Mouse (Mus musculus): ENCODE measurements around the gene Gm49325. TPM values are rescaled to one million over a fixed set of nuclear protein-coding genes. Genes with fewer than 3 reads are reported as not detected.
A peak's percentile ranks its signal among the peaks of the same experiment; 100 is the strongest.

Gene Gm49325
- polyA plus RNA-seq, 1 experiment from 2014 or later, result not detected

DNA sequence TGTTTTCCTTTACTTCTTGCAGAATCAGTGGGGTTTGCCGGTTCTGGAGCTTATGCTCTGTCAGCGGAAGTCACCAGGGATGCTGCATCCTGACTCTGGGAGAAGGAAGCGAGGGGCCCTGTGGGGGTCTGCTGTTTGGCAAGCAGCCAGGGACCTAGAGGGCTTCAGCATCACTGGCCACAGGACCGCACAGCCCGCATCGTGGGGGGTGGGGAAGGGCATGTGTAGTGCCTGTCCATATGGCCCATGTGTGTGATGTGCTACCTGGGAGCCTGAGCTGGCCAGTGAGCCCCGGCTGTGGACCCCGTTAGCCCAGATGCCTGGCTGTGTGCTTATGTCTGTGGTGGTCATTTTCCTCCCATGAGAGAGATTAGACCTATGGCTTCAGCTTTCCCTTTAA is 16.2 kb upstream of the Gm49325 start:
- Histone ChIP-seq H3K27me3 (ENCODE audit: control insufficient read depth, insufficient read depth, low read length) (no peaks in the 10 kb centered on the region), H3K9me3 (ENCODE audit: control insufficient read depth, low read length) (no peaks in the 10 kb centered on the region), H3K27ac (replicated peaks in 1 of 2; ENCODE audit: control insufficient read depth in 1 of 2, insufficient read depth in 1 of 2, low read depth in 2 of 2, low read length in 2 of 2) (peak overlapping the region in 1 of 2 experiments; percentile 66; a peak in 2 of 4 replicates), H3K36me3 (ENCODE audit: control insufficient read depth, insufficient read depth, low read length) (peaks cover 80% of the 10 kb centered on the region), H3K4me1 (ENCODE audit: control insufficient read depth in 2 of 2, insufficient read depth in 2 of 2, low read length in 2 of 2) (peaks cover 16 to 36% of the 10 kb centered on the region in 2 experiments), H3K9ac (ENCODE audit: low read length) (peak overlapping the region; percentile 34; the same call in 1 of the 2 replicates), H3K4me3 (ENCODE audit: control insufficient read depth in 1 of 2, insufficient read depth in 1 of 2, low read depth in 1 of 2, low read length in 2 of 2) (no peak overlapping the region), H3K4me2 (ENCODE audit: low read length) (no peak overlapping the region; the same call in 1 of the 2 replicates)
- 79% methylated on average over 8 of the region's 8 CpGs for WGBS
- ATAC-seq (ENCODE audit: insufficient number of reproducible peaks, insufficient read depth, low FRiP score, low read depth), result no peak

DNA sequence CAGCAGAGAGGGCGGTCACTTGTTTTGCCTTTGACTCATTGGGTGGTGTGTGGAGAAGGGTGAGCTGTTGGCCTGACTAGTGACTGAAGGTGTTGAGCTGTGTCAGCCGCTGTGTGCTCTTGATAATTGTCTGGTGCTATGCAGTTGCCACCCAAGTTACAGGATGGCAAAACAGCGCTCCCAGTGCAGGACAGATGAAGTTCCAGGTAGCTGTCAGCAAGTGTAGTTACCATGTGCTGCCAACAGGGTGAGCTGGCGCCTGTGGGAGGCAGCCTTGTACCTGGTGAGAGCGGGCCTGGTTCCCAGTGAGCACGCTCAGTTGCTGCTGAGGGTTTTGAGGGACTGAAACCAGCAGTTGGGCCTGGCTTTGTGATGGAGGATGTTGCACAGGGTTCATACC is 15.2 kb upstream of the Gm49325 start:
- Histone ChIP-seq H3K4me2 (ENCODE audit: low read length) (no peak overlapping the region), H3K9me3 (ENCODE audit: control insufficient read depth, low read length) (no peaks in the 10 kb centered on the region), H3K4me1 (ENCODE audit: control insufficient read depth in 2 of 2, insufficient read depth in 2 of 2, low read length in 2 of 2) (peaks cover 16 to 36% of the 10 kb centered on the region in 2 experiments), H3K27me3 (ENCODE audit: control insufficient read depth, insufficient read depth, low read length) (no peaks in the 10 kb centered on the region), H3K9ac (ENCODE audit: low read length) (no peak overlapping the region), H3K4me3 (ENCODE audit: control insufficient read depth in 1 of 2, insufficient read depth in 1 of 2, low read depth in 1 of 2, low read length in 2 of 2) (no peak overlapping the region), H3K27ac (replicated peaks in 1 of 2; ENCODE audit: control insufficient read depth in 1 of 2, insufficient read depth in 1 of 2, low read depth in 2 of 2, low read length in 2 of 2) (no peak overlapping the region; a peak in 1 of 4 replicates), H3K36me3 (ENCODE audit: control insufficient read depth, insufficient read depth, low read length) (peaks cover 88% of the 10 kb centered on the region)
- 0 out of 2 replicates have a peak, but pooled peaks have one; percentile 5 for ATAC-seq (ENCODE audit: insufficient number of reproducible peaks, insufficient read depth, low FRiP score, low read depth)
- 42% methylated on average over 6 of the region's 6 CpGs for WGBS

DNA sequence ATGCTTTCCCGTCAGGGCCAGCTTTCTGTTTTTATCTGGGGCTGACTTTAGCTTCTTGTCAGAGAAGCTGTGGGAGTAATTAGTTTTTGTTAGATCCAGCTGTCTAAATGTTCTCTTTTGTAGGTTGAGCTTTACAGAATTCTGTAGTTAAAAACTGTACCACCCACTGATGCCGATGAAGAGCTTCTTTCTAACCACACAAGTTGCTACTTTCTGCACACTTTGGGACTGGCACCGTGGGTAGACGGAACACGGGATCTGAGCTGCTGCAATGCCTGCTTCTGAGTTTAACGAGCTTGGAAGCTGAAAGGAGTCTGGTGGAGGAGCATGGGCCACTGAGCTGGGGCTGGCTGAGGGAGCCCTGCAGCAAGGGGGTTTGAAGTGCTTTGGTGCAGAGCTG is 14.5 kb upstream of the Gm49325 start:
- H3K4me3 ChIP-seq (ENCODE audit: control insufficient read depth in 1 of 2, insufficient read depth in 1 of 2, low read depth in 1 of 2, low read length in 2 of 2), result no peak overlapping the region
- H3K36me3 ChIP-seq (ENCODE audit: control insufficient read depth, insufficient read depth, low read length), result peaks cover 90% of the 10 kb centered on the region
- ATAC-seq (ENCODE audit: insufficient number of reproducible peaks, insufficient read depth, low FRiP score, low read depth), result no peak
- peaks cover 16 to 29% of the 10 kb centered on the region in 2 experiments for H3K4me1 ChIP-seq (ENCODE audit: control insufficient read depth in 2 of 2, insufficient read depth in 2 of 2, low read length in 2 of 2)
- no peaks in the 10 kb centered on the region for H3K27me3 ChIP-seq (ENCODE audit: control insufficient read depth, insufficient read depth, low read length)
- H3K4me2 ChIP-seq (ENCODE audit: low read length), result no peak overlapping the region
- no peak overlapping the region for H3K27ac ChIP-seq (replicated peaks in 1 of 2; ENCODE audit: control insufficient read depth in 1 of 2, insufficient read depth in 1 of 2, low read depth in 2 of 2, low read length in 2 of 2)
- H3K9ac ChIP-seq (ENCODE audit: low read length), result no peak overlapping the region; the same call in 1 of the 2 replicates
- 69% methylated on average over 6 of the region's 6 CpGs for WGBS
- no peaks in the 10 kb centered on the region for H3K9me3 ChIP-seq (ENCODE audit: control insufficient read depth, low read length)

DNA sequence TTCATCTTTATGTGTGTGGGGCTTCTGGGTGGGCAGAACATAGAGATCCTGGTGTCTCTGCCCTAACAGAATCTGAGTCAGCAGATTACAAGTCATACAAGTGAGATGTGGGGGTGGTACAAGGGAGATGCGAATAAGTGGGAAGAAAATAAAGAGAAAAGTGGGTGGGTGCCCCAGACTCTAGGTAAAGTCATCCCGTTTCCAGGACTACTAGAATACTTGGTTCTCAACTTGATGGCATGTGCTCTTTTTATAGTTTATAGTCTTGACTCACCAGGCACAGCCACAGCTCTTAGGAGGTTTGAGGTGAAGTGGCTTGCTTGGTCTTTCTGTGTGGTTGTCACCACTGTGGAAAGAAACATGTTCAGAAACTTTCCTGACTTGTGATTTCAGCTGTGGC is 9.9 kb upstream of the Gm49325 start:
- Histone ChIP-seq H3K9ac (ENCODE audit: low read length) (no peak overlapping the region), H3K27ac (replicated peaks in 1 of 2; ENCODE audit: control insufficient read depth in 1 of 2, insufficient read depth in 1 of 2, low read depth in 2 of 2, low read length in 2 of 2) (no peak overlapping the region), H3K9me3 (ENCODE audit: control insufficient read depth, low read length) (no peaks in the 10 kb centered on the region), H3K4me2 (ENCODE audit: low read length) (no peak overlapping the region), H3K4me1 (ENCODE audit: control insufficient read depth in 2 of 2, insufficient read depth in 2 of 2, low read length in 2 of 2) (peaks cover 4 to 5% of the 10 kb centered on the region in 2 experiments; a peak in 2 of 4 replicates), H3K4me3 (ENCODE audit: control insufficient read depth in 1 of 2, insufficient read depth in 1 of 2, low read depth in 1 of 2, low read length in 2 of 2) (no peak overlapping the region), H3K27me3 (ENCODE audit: control insufficient read depth, insufficient read depth, low read length) (no peaks in the 10 kb centered on the region), H3K36me3 (ENCODE audit: control insufficient read depth, insufficient read depth, low read length) (peaks cover 81% of the 10 kb centered on the region)
- no peak for ATAC-seq (ENCODE audit: insufficient number of reproducible peaks, insufficient read depth, low FRiP score, low read depth)
- WGBS, result 87% methylated on average over 2 of the region's 2 CpGs

DNA sequence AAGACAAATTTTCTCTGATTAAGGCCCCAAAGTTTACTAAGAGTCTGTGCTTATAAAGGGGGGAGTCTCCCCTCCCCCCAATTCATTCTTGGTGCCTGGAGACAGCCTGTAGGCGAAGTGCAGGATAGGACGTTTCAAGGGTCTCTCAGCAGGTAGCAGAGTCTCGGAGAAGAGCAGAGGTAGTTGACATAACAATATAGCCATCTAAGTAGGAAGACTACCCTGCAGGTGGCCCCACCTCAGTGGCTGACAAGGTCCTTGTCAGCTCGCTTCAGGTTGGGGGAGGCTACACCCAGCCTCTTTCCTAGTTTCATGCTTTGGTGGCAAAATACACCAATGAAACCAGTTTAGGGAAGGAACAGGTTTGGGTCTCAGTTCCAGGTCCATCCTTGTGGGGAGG is 3.0 kb upstream of the Gm49325 start:
- peaks cover 17% of the 10 kb centered on the region for H3K36me3 ChIP-seq (ENCODE audit: control insufficient read depth, insufficient read depth, low read length)
- no peak overlapping the region for H3K4me3 ChIP-seq (ENCODE audit: control insufficient read depth in 1 of 2, insufficient read depth in 1 of 2, low read depth in 1 of 2, low read length in 2 of 2)
- no peak overlapping the region for H3K4me2 ChIP-seq (ENCODE audit: low read length)
- no peaks in the 10 kb centered on the region for H3K27me3 ChIP-seq (ENCODE audit: control insufficient read depth, insufficient read depth, low read length)
- no peak for ATAC-seq (ENCODE audit: insufficient number of reproducible peaks, insufficient read depth, low FRiP score, low read depth)
- H3K9me3 ChIP-seq (ENCODE audit: control insufficient read depth, low read length), result peaks cover 3% of the 10 kb centered on the region; the same call in 1 of the 2 replicates
- peaks cover 18 to 23% of the 10 kb centered on the region in 2 experiments for H3K4me1 ChIP-seq (ENCODE audit: control insufficient read depth in 2 of 2, insufficient read depth in 2 of 2, low read length in 2 of 2)
- no peak overlapping the region for H3K27ac ChIP-seq (replicated peaks in 1 of 2; ENCODE audit: control insufficient read depth in 1 of 2, insufficient read depth in 1 of 2, low read depth in 2 of 2, low read length in 2 of 2)
- WGBS, result 61% methylated on average over 4 of the region's 4 CpGs
- H3K9ac ChIP-seq (ENCODE audit: low read length), result no peak overlapping the region

DNA sequence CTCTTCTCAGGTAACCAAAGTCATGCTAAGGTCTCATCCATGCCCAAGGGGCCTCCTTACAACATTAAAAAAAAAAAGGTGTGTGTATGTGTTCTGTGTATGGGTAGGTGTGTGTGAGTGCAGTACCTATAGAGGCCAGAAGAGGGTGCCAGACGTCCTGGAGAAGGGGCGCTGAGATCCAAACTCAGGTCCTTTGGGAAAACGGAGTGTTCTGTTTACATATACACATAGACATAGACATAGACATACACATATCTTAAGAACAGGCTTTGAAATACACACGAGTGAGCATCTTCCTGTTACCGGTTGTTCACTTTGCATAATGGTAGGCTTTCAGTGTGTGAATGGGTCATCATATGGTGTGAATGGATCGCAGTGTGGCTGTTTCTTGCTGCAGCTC is 1.9 kb upstream of the Gm49325 start:
- H3K27me3 ChIP-seq (ENCODE audit: control insufficient read depth, insufficient read depth, low read length), result no peaks in the 10 kb centered on the region
- peaks cover 17 to 19% of the 10 kb centered on the region in 2 experiments for H3K4me1 ChIP-seq (ENCODE audit: control insufficient read depth in 2 of 2, insufficient read depth in 2 of 2, low read length in 2 of 2)
- no peak overlapping the region for H3K27ac ChIP-seq (replicated peaks in 1 of 2; ENCODE audit: control insufficient read depth in 1 of 2, insufficient read depth in 1 of 2, low read depth in 2 of 2, low read length in 2 of 2)
- peaks cover 3% of the 10 kb centered on the region; the same call in 1 of the 2 replicates for H3K9me3 ChIP-seq (ENCODE audit: control insufficient read depth, low read length)
- ATAC-seq (ENCODE audit: insufficient number of reproducible peaks, insufficient read depth, low FRiP score, low read depth), result no peak
- H3K9ac ChIP-seq (ENCODE audit: low read length), result no peak overlapping the region
- peaks cover 13% of the 10 kb centered on the region; the same call in 1 of the 2 replicates for H3K36me3 ChIP-seq (ENCODE audit: control insufficient read depth, insufficient read depth, low read length)
- no peak overlapping the region for H3K4me2 ChIP-seq (ENCODE audit: low read length)
- no peak overlapping the region for H3K4me3 ChIP-seq (ENCODE audit: control insufficient read depth in 1 of 2, insufficient read depth in 1 of 2, low read depth in 1 of 2, low read length in 2 of 2)
- WGBS, result 93% methylated on average over 6 of the region's 6 CpGs

DNA sequence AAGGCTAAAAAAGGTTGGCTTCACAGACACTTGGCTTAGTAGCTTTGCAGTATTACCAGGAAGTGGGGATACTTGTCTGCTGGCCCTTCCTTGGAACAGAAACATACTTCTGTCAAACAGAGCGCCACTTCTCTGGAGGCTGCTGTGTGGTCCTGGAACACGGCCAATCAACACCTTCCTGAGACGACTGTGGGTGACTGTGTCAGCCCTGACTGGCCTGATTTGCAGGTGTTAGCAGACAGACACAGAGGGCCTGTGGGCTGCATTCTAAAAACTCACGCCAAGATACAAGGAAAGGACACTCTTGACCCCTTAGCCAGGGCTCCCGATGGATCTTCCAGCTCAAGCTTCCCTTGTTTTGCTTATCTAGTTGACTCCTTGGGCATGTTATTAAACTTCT is 1.0 kb upstream of the Gm49325 start:
- Histone ChIP-seq H3K9ac (ENCODE audit: low read length) (no peak overlapping the region), H3K9me3 (ENCODE audit: control insufficient read depth, low read length) (peaks cover 3% of the 10 kb centered on the region; the same call in 1 of the 2 replicates), H3K4me2 (ENCODE audit: low read length) (no peak overlapping the region), H3K4me3 (ENCODE audit: control insufficient read depth in 1 of 2, insufficient read depth in 1 of 2, low read depth in 1 of 2, low read length in 2 of 2) (no peak overlapping the region), H3K36me3 (ENCODE audit: control insufficient read depth, insufficient read depth, low read length) (peaks cover 15% of the 10 kb centered on the region), H3K27ac (replicated peaks in 1 of 2; ENCODE audit: control insufficient read depth in 1 of 2, insufficient read depth in 1 of 2, low read depth in 2 of 2, low read length in 2 of 2) (peak overlapping the region; percentile 96 to 97), H3K4me1 (ENCODE audit: control insufficient read depth in 2 of 2, insufficient read depth in 2 of 2, low read length in 2 of 2) (peaks cover 15 to 19% of the 10 kb centered on the region in 2 experiments), H3K27me3 (ENCODE audit: control insufficient read depth, insufficient read depth, low read length) (no peaks in the 10 kb centered on the region)
- 32% methylated on average over 5 of the region's 5 CpGs for WGBS
- no peak for ATAC-seq (ENCODE audit: insufficient number of reproducible peaks, insufficient read depth, low FRiP score, low read depth)

DNA sequence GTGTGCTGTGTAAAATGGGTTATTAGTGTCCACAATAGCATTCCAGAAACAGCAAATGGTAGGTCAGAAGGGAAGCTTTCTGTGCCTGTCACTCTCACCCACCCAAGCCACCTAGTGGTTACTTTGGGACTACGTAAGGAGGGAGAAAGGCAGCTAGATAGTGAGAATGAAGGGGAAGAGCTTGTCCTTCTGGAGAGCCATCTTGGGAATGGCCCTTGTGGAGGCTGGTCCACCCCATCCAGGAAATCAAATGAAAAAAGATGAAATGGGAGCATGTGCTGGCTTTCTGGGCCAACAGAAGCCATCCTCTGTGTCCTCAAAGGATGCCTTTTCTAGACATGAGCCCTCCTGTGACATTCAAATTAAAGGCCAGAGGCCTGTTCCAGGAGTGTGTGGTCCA is 629 bp upstream of the Gm49325 start:
- H3K36me3 ChIP-seq (ENCODE audit: control insufficient read depth, insufficient read depth, low read length), result peaks cover 19% of the 10 kb centered on the region
- H3K27me3 ChIP-seq (ENCODE audit: control insufficient read depth, insufficient read depth, low read length), result no peaks in the 10 kb centered on the region
- H3K4me1 ChIP-seq (ENCODE audit: control insufficient read depth in 2 of 2, insufficient read depth in 2 of 2, low read length in 2 of 2), result peaks cover 15 to 19% of the 10 kb centered on the region in 2 experiments
- WGBS, result 13% methylated on average over 1 of the region's 1 CpGs
- H3K9me3 ChIP-seq (ENCODE audit: control insufficient read depth, low read length), result peaks cover 3% of the 10 kb centered on the region; the same call in 1 of the 2 replicates
- H3K4me3 ChIP-seq (ENCODE audit: control insufficient read depth in 1 of 2, insufficient read depth in 1 of 2, low read depth in 1 of 2, low read length in 2 of 2), result peak overlapping the region; percentile 81 to 96; a peak in 2 of 4 replicates
- H3K27ac ChIP-seq (replicated peaks in 1 of 2; ENCODE audit: control insufficient read depth in 1 of 2, insufficient read depth in 1 of 2, low read depth in 2 of 2, low read length in 2 of 2), result peak overlapping the region; percentile 96 to 97
- H3K4me2 ChIP-seq (ENCODE audit: low read length), result peak overlapping the region; percentile 97
- ATAC-seq (ENCODE audit: insufficient number of reproducible peaks, insufficient read depth, low FRiP score, low read depth), result no peak
- H3K9ac ChIP-seq (ENCODE audit: low read length), result 0 out of 2 replicates have a peak overlapping the region, but pooled peaks have one; percentile 86

All from heart, embryonic 14.5 days (tissue).